Mouse (Mus musculus) cerebellum, adult 11 months (tissue): ENCODE measurements at regions not wholly inside any gene's neighbourhood (a gene's known extent, or its start where the extent isn't known, plus 50 kb on each side); places are given as distances from the start of the nearest gene placed in this dataset.
A peak's percentile ranks its signal among the peaks of the same experiment; 100 is the strongest.

Experiments used
- DNase-seq: peaks from one replicate; pipeline ENCODE4 v3.0.0; 2022

- DNase-seq, result no peak
Measured at GRCm38 (mm10) chr9:94467846-94468245, 70.0 kb downstream of the 1190002N15Rik start.

DNA sequence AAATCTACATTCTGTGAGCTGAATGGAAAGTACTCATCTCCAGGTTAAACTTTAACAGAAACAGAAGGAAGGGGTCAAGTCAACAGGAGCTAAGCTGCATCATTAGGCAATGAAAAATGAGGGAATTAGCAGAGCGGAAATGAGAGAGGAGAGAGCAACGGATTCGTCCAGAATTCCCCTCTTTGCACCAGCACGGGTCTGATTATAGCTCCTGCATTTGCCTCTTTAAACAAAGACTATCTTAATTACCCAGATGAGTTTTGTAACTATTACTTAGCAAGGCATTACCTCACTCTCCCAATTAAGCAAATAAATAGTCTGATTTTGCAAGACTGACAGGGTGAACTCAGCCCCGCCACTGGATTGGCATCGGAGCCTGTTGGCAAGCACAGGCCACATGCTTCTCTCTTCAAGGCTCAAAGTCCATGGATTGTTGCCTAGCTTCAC lies 81.8 kb downstream of the 1190002N15Rik start:
- DNase-seq, result peak; percentile 6

- no peak for DNase-seq
Measured at GRCm38 (mm10) chr9:94455466-94455865, 82.4 kb downstream of the 1190002N15Rik start.

DNA sequence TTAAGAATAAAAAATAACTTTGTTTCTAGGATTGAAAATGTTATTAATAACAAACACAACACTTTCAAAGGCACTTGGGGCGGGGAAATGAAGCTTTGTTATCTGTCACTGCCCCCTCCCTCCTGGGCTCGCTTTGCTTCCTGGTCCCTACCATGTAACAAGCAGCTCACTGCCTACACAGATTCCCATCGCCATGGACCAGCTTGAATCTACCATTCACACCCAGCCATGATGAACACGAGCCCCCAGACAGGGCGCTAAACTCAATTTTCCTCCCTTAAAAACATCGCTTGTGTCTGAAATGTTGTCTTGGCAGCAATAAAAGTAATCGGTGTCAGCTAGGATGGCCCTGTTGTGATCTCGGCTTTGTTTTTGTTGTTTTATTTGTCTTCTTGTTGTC lies 88.0 kb downstream of the 1190002N15Rik start:
- no peak for DNase-seq

DNA sequence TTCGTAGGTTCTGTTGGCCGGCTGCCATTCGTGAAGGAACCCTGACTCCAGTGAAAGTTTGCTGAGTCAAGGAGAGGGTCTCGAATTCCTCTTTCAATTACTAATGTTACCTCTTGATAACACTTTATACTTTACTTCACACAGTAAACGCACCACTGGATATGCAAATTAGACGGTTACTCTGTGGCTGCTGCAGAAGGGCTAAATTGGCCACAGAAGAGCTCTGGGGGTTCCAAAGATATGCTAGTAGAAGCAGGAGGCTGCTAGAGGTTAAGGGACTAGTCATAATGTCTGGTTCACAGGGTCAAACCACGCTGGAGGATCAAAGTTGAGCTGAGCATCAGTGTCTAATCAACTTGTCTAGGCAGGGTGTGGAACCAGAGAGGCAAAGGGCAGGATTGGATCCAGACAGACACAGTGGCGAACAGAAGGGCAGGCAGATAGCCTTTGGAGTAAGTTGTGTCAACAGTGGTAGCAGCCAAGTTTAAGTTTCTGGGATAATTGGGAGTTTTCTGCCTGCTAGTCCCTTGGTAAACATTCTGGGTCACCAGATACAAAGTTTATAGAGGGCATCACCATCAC lies 91.6 kb downstream of the 1190002N15Rik start:
- DNase-seq, result no peak

DNA sequence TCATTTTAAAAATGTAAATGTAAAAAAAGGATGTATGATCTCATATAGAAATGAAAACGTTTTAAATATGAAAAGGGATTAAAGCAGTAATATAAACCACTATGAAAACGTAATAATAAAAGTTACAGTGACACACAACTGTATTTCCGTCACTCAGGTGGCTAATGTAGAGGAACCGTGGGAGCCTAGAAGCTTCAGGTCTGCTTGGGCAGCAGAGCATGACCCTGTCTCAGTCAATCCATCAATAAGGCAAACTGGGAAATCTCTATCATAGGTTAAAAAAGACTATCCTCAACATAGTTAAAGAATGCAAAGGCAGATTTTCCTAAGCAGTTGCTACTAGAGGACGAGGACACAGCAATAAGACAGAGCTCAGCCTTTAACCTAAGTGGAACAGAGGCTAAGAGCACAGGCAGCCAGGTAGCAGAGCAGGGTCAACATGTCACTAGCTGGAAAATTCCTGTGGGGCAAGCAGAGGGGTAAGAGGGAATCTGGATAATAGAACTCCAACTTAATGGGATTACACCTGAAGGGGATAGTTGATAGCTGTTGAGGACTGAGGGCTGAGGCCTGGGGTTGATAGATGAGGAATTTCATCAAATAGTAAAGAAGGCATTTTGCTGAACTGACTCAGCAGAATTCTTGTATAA lies 93.6 kb downstream of the 1190002N15Rik start:
- no peak for DNase-seq

- no peak for DNase-seq
Measured at GRCm38 (mm10) chr9:94441393-94441792, 96.5 kb downstream of the 1190002N15Rik start.

DNA sequence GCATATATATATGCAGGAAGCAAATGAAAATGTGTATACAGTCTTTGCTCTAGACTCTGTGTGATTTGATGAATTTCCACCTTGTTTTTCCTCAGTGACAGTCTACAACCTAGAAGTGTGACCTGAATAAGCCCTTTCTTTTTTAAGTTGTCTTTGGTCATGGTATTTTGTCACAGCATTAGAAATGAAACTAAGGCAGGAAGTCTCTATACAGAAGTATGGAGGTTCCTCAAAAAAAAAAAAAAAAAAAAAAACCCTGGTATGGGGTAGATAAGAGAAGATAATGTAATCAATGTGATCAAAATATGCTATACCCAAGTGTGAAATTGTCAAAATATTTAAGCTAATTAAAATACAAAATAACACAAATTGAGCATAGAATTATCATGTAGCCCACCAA lies 104.4 kb downstream of the 1190002N15Rik start:
- no peak for DNase-seq

GRCm38 (mm10) chr9:94432144-94432747 lies 105.6 kb downstream of the 1190002N15Rik start:
- no peak for DNase-seq

DNA sequence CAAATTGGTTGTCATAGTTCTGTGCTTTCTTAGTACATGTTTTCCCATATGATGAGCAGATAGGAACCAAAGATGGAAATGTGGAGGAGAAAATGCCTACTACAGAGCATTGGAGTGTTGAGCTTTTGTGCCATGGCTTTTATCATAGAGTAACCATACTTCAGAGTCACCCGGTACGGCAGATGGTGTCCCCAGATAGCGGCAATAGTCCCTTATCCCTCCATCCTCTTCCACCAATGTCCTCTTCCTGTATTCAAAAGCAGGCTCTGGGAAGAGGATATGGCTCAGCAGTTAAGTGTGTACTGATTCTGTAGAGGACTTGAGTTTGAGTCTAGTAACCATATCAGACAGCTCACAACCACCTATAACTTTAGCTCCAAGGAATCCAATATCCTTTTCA lies 106.3 kb downstream of the 1190002N15Rik start:
- no peak for DNase-seq

- no peak for DNase-seq
Measured at GRCm38 (mm10) chr9:94430996-94431395, 106.9 kb downstream of the 1190002N15Rik start.

GRCm38 (mm10) chr9:94426740-94427139 lies 111.1 kb downstream of the 1190002N15Rik start:
- DNase-seq, result no peak

DNA sequence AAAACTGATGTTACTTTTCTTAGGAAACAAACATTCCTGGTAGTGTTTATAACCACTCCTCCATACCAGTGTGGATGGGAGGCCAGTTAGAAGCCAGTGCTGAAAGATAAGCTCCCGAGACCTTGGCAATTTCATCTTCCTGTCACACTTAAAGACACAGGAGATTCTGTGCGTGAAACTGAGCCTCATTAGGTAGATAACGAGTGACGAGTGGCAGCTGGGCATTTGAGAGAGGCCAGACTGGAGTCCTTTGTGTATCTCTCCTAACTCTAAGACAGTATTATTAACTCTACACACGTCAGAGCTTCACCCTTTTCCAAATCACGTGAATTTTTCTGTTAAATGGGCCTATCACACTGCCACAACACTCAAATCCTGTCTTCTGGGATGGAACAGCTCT lies 112.1 kb downstream of the 1190002N15Rik start:
- no peak for DNase-seq

DNA sequence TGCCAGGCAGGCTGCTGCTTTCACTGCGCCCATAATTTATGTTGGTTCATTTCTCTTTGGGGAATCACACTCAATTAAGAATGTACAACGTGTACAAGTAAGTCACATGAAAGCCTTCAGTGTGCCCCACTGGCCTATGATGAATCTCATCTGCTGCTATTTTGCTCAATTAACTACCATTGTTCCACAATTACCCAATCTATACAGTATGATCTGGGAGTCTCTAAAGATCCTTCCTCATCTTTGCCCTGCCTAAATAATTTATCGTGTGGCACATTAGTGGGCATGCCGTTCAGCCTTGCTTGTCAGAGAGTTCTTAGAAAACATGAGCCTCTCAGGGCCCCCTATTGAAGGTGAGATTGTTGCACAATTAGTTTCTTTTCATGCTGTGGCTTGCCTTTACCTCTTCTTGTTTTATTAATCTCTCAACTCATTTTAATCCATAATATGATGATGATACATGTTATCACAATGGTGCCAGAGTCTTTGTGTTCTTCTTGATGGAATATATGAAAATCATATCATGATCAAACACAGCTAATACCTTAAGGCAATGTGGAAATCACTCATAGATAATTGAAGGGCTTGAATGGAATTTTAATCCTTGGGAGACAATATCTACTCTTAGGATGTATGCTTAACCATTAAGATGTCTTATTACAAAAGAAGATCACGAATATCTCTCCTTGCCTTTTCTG lies 113.3 kb downstream of the 1190002N15Rik start:
- no peak for DNase-seq

DNA sequence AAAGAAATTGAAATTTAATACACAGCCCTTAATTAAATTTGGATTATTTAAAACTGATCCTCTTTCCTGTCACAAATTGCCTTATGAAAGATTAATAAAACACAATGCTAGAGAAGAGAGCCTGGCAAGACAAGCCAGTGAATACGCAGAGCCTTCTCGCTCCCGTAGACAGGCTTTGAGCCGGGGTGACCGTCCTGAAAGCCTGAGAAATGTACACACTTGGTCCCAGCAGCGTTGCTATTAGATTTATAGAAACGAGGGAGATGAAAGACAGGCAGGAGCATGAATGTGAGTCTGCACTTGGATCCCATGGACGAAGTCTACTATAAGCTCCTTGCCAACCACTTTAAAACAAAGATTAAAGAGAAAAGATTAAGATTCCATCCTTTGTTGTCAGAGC lies 127.3 kb downstream of the 1190002N15Rik start:
- no peak for DNase-seq

GRCm38 (mm10) chr9:94410042-94410441 lies 127.8 kb downstream of the 1190002N15Rik start:
- DNase-seq, result no peak

- no peak for DNase-seq
Measured at GRCm38 (mm10) chr9:94408635-94409323, 129.1 kb downstream of the 1190002N15Rik start.

DNA sequence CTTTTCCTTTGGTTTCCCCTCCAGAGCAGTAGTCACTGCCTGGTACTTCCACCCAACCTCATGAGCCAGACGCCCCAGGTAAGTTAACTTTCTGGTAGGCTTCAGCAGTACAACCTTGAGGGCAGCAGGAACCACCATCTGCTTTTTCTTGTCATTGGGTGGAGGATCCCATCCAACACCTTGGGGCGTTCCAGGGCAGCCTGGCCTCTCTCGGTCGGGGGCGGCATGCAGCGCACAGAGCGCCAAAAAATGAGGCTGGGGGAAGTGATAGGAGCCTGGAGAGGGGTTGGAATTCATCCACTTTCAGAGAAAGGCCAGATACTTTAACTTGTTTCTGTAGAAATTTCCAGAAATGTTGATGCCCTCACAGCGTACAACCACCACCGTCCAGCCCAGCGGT lies 130.2 kb downstream of the 1190002N15Rik start:
- DNase-seq, result no peak

- DNase-seq, result peak; percentile 51
Measured at GRCm38 (mm10) chr9:94404551-94404950, 133.3 kb downstream of the 1190002N15Rik start.

GRCm38 (mm10) chr9:94400596-94400995 lies 137.3 kb downstream of the 1190002N15Rik start:
- no peak for DNase-seq

- no peak for DNase-seq
Measured at GRCm38 (mm10) chr9:94395215-94395614, 142.7 kb downstream of the 1190002N15Rik start.

DNA sequence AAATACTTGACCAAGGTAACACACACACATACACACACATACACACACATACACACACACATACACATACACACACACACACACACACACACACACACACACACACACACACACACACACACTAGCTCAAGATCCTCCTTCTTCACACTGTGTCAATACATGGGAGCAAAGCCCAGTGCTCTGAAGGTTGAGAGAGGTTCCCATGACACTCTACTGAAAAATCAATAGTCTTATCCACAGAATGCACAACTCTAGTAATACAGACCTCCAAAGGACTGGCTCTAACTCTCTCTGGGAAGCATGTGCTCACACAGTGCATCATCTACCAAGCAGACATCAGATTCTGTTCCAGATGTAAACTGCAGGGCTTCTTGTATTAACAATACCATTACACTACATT lies 151.7 kb downstream of the 1190002N15Rik start:
- DNase-seq, result no peak

DNA sequence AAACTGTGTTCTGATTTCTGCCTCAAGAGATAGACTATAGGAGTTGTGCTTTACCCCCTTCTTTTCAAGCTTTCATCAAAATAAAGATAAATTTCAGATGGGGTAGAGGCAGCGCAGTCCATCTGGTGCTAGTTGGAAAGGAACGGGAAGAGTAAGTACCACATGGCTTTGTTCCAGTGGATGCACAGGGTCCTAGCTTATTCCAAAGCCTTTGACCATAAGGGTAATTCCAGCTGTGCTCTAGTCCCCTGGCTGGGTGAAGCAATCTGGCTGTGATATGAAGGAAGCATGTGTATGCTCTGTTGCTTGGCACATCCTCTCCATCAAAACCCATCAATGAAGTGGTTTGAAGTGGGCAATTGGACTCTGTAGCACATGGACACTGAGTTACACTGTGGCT lies 155.6 kb downstream of the 1190002N15Rik start:
- no peak for DNase-seq
